Mouse (Mus musculus): ENCODE measurements around the gene Cp.

GRCm38 (mm10) chr3:20027788-20028187 lies 70.9 kb downstream of the Cp start:
- TF ChIP-seq CTCF (IDR thresholded peaks at IDR 0.05; ENCODE audit: low read depth) (no peak), EP300 (optimal IDR thresholded peaks at IDR 0.05) (no peak)
